Mouse (Mus musculus): ENCODE results near the gene Clec2e. TPM values are rescaled to one million over a fixed set of nuclear protein-coding genes. Genes with fewer than 3 reads are reported as not detected.

The Clec2e gene
- total RNA-seq, 2 experiments from 2014 or later: 0.25 to 0.35 TPM

GRCm38 (mm10) chr6:129066530-129066929, 34.2 kb downstream of the Clec2e start:
- no peak for DNase-seq
- intact Hi-C loops (cut with DNase I; ENCODE audit: low total_unique reads): loop anchor here (5.0 kb wide), 1 partner anchor 214 kb away; no protein-coding TSS in a partner anchor

GRCm38 (mm10) chr6:129065857-129066256, 34.9 kb downstream of the Clec2e start:
- intact Hi-C loops (cut with DNase I; ENCODE audit: low total_unique reads): loop anchor here (5.0 kb wide), 1 partner anchor 214 kb away; no protein-coding TSS in a partner anchor
- DNase-seq: no peak

- intact Hi-C loops (cut with DNase I; ENCODE audit: low total_unique reads): loop anchor here (5.0 kb wide), 1 partner anchor 213 kb away; no protein-coding TSS in a partner anchor
- DNase-seq: no peak
These were observed 35.3 kb downstream of the Clec2e start for GRCm38 (mm10) chr6:129065407-129065806.

- no peak for DNase-seq
- intact Hi-C loops (cut with DNase I; ENCODE audit: low total_unique reads): no loop called here
These were observed 42.7 kb downstream of the Clec2e start for GRCm38 (mm10) chr6:129058013-129058412.

GRCm38 (mm10) chr6:129056237-129056636, 44.5 kb downstream of the Clec2e start:
- intact Hi-C loops (cut with DNase I; ENCODE audit: low total_unique reads): no loop called here
- no peak for DNase-seq

GRCm38 (mm10) chr6:129051731-129052130, 49.0 kb downstream of the Clec2e start:
- intact Hi-C loops (cut with DNase I; ENCODE audit: low total_unique reads): no loop called here
- DNase-seq: no peak

- DNase-seq: no peak
- intact Hi-C loops (cut with DNase I; ENCODE audit: low total_unique reads): no loop called here
These were observed 49.6 kb downstream of the Clec2e start for GRCm38 (mm10) chr6:129051086-129051485.

GRCm38 (mm10) chr6:129049596-129050251, 51.0 kb downstream of the Clec2e start:
- intact Hi-C loops (cut with DNase I; ENCODE audit: low total_unique reads): no loop called here

GRCm38 (mm10) chr6:129048857-129049473, 51.7 kb downstream of the Clec2e start:
- DNase-seq: peak; percentile 49
- intact Hi-C loops (cut with DNase I; ENCODE audit: low total_unique reads): no loop called here

More at GRCm38 (mm10) chr6:129049596-129050251, 51.0 kb downstream of the Clec2e start:
- DNase-seq: no peak

GRCm38 (mm10) chr6:129048381-129048780, 52.3 kb downstream of the Clec2e start:
- intact Hi-C loops (cut with DNase I; ENCODE audit: low total_unique reads): no loop called here
- DNase-seq: no peak

GRCm38 (mm10) chr6:129045601-129046000, 55.1 kb downstream of the Clec2e start, which contains the start of gene Klrb1f:
Gene Klrb1f (plus strand): TSS chr6:129045901.
- DNase-seq: no peak
- intact Hi-C loops (cut with DNase I; ENCODE audit: low total_unique reads): no loop called here

GRCm38 (mm10) chr6:129042470-129042869, 58.2 kb downstream of the Clec2e start:
- no peak for DNase-seq
- intact Hi-C loops (cut with DNase I; ENCODE audit: low total_unique reads): no loop called here

Other genes with a start within 250 kb of the Clec2e start
- gene Clec2i, start 213.3 kb downstream of the Clec2e start, total RNA-seq (2021): not detected
- gene BC035044, start 209.8 kb downstream of the Clec2e start, total RNA-seq (2021): under 1 TPM in 1 of 2 experiments, not detected in 1; 0.13 TPM
- gene Clec2g, start 166.5 kb downstream of the Clec2e start, total RNA-seq (2021): 1 to 10 TPM; 2.0 to 3.6 TPM
- not detected for gene Klrb1f, start 55.0 kb downstream of the Clec2e start, total RNA-seq (2021)
- 10 to 100 TPM; 42.2 to 57.2 TPM for gene Clec2d, start 79.7 kb upstream of the Clec2e start, total RNA-seq (2021)
- gene Cd69, start 174.5 kb upstream of the Clec2e start, total RNA-seq (2021): not detected
- gene 4922502D21Rik, start 230.9 kb upstream of the Clec2e start, total RNA-seq (2021): not detected
- under 1 TPM in 1 of 2 experiments, not detected in 1; 0.10 TPM for gene Clec12a, start 241.8 kb upstream of the Clec2e start, total RNA-seq (2021)

All from gastrocnemius, postnatal 14 days (tissue).